19 mouse cellular contexts compared by ENCODE assay signal in the genomic region with DNA sequence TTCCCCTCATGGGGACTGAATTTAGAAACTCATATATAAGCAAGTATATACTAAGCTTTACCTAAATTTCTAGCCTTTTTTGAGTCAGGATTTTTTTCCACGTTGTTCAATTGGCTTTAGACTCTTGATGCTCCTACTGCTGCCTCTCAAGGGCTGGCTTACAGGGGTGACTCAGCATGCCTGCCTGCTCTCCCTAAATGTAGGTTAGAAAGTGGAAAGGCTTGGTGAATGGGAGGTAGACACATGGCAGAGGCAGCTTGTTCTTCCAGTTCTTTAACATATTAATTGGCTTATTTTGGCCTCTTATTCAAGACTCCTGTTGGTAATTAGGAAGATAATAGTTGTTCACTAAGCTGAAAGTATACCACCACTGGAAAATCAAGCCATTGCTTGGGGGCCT.
A peak's percentile ranks its signal among the peaks of the same experiment; 100 is the strongest.
DNase-seq lines count a peak whose midpoint lies in the region; ATAC-seq and TF ChIP-seq lines count a peak whose summit lies in the region.
"Had no signal": no experiment of that assay in that cellular context is flagged by ENCODE, and none has a peak within 500 bp of the region (broad histone marks: within the 10 kb centered on the region; RNA-seq: fewer than 3 reads in every experiment).

No protein-coding gene starts in this region.

- no peak for ATAC-seq in midbrain, embryonic 11.5 days (ENCODE audit: low FRiP score)
- ATAC-seq: forebrain, embryonic 15.5 days; intestine, embryonic 16.5 days had no signal

- H3K4me1 ChIP-seq in midbrain, embryonic 11.5 days (ENCODE audit: control insufficient read depth, insufficient read depth, low read length) = no peaks in the 10 kb centered on the region
- H3K4me1 ChIP-seq in embryonic facial prominence, embryonic 10.5 days = no peaks in the 10 kb centered on the region
- H3K4me1 ChIP-seq: embryonic facial prominence, embryonic 15.5 days; forebrain, embryonic 15.5 days; heart, embryonic 12.5 days; hindbrain, embryonic 10.5 days had no signal

- no peaks in the 10 kb centered on the region for H3K9me3 ChIP-seq in midbrain, embryonic 11.5 days (ENCODE audit: control insufficient read depth, low read length)
- no peaks in the 10 kb centered on the region for H3K9me3 ChIP-seq in embryonic facial prominence, embryonic 10.5 days
- H3K9me3 ChIP-seq: embryonic facial prominence, embryonic 15.5 days; forebrain, embryonic 15.5 days; heart, embryonic 12.5 days; hindbrain, embryonic 10.5 days had no signal

- H3K4me2 ChIP-seq in midbrain, embryonic 11.5 days = no peak overlapping the region
- H3K4me2 ChIP-seq: embryonic facial prominence, embryonic 15.5 days; forebrain, embryonic 15.5 days; heart, embryonic 12.5 days; hindbrain, embryonic 14.5 days had no signal

- no peak for TF ChIP-seq POLR2A in brain, embryonic 14.5 days (IDR thresholded peaks at IDR 0.05; ENCODE audit: borderline replicate concordance, extremely low read depth, insufficient read depth, insufficient read length, poor library complexity, severe bottlenecking)

- no peak for TF ChIP-seq CTCF in brain, embryonic 14.5 days (IDR thresholded peaks at IDR 0.05; ENCODE audit: borderline replicate concordance, extremely low read depth, insufficient read depth, insufficient read length)

- WGBS in midbrain, embryonic 11.5 days = 42% methylated on average over 1 of the region's 1 CpGs
- 22% methylated on average over 1 of the region's 1 CpGs for WGBS in embryonic facial prominence, embryonic 10.5 days

- DNase-seq in retina, postnatal 1 day = peak; percentile 16
- no peak for DNase-seq in retina, embryonic 14.5 days (ENCODE audit: low spot score)
- peak; percentile 22 for DNase-seq in ES-CJ7 (ENCODE audit: low read depth, low spot score)
- DNase-seq in Muller cell, postnatal 12 days (ENCODE audit: inconsistent ontology term) = peak; percentile 20
- DNase-seq in brain, embryonic 14.5 days (ENCODE audit: low read depth) = peak; percentile 14
- DNase-seq in spleen, postnatal 14 days (ENCODE audit: low spot score in 2 of 2) = no peak
- DNase-seq in midbrain, embryonic 11.5 days (ENCODE audit: low spot score, missing footprints) = no peak
- DNase-seq in embryonic facial prominence, embryonic 10.5 days (ENCODE audit: low spot score) = no peak
- DNase-seq: adrenal gland, postnatal 10 days; cerebellum, adult 18-20 months; cerebellum, postnatal 10 days; gastrocnemius, postnatal 25 days had no signal

- H3K9ac ChIP-seq in midbrain, embryonic 11.5 days (ENCODE audit: low read length) = no peak overlapping the region
- H3K9ac ChIP-seq: embryonic facial prominence, embryonic 15.5 days; forebrain, embryonic 15.5 days; heart, embryonic 12.5 days; hindbrain, embryonic 14.5 days had no signal

- no peaks in the 10 kb centered on the region for H3K36me3 ChIP-seq in midbrain, embryonic 11.5 days (ENCODE audit: control insufficient read depth, insufficient read depth, low read length)
- H3K36me3 ChIP-seq in embryonic facial prominence, embryonic 10.5 days (replicated peaks) = no peaks in the 10 kb centered on the region
- H3K36me3 ChIP-seq: embryonic facial prominence, embryonic 15.5 days; forebrain, embryonic 15.5 days; heart, embryonic 12.5 days; hindbrain, embryonic 10.5 days had no signal

- H3K27me3 ChIP-seq in midbrain, embryonic 11.5 days (ENCODE audit: control insufficient read depth, insufficient read depth, low read length) = no peaks in the 10 kb centered on the region
- no peaks in the 10 kb centered on the region for H3K27me3 ChIP-seq in embryonic facial prominence, embryonic 10.5 days (replicated peaks; ENCODE audit: low read depth, poor library complexity, severe bottlenecking)
- H3K27me3 ChIP-seq: embryonic facial prominence, embryonic 15.5 days; forebrain, embryonic 15.5 days; heart, embryonic 12.5 days had no signal

- no peak overlapping the region for H3K27ac ChIP-seq in midbrain, embryonic 11.5 days (ENCODE audit: low read depth, low read length)
- H3K27ac ChIP-seq in embryonic facial prominence, embryonic 10.5 days (replicated peaks) = no peak overlapping the region
- H3K27ac ChIP-seq: embryonic facial prominence, embryonic 15.5 days; forebrain, embryonic 15.5 days; hindbrain, embryonic 10.5 days; hindbrain, embryonic 14.5 days had no signal

- no peak overlapping the region for H3K4me3 ChIP-seq in midbrain, embryonic 11.5 days (ENCODE audit: low read depth, low read length)
- H3K4me3 ChIP-seq in embryonic facial prominence, embryonic 10.5 days = no peak overlapping the region
- H3K4me3 ChIP-seq: embryonic facial prominence, embryonic 15.5 days; erythroblast, embryonic 14.5 days; forebrain, embryonic 15.5 days; heart, embryonic 12.5 days; hindbrain, embryonic 10.5 days had no signal

Comparison
In these comparisons a context has a peak if more than half of its experiments do, and no peak if none do; other contexts are left out.
1. DNase-seq: peak in retina, postnatal 1 day (single experiment), ES-CJ7 (single experiment), Muller cell, postnatal 12 days (single experiment) and brain, embryonic 14.5 days (single experiment); none in retina, embryonic 14.5 days (single experiment), spleen, postnatal 14 days (0 of 2), midbrain, embryonic 11.5 days (single experiment) and embryonic facial prominence, embryonic 10.5 days (single experiment).